Mouse (Mus musculus) left cerebral cortex, postnatal 36 days (tissue): Measurements from ENCODE around the gene Igsf6. TPM values are rescaled to one million over a fixed set of nuclear protein-coding genes. Genes with fewer than 3 reads are reported as not detected.

Experiments used
- DNase-seq, 2 experiments: peaks; one replicate each; pipeline ENCODE4 v3.0.0; 2021 to 2022; ENCODE audit warnings: low spot score in 2 of 2, mixed read lengths in 1 of 2
- intact Hi-C: fragments of 180-260 bp; cut with DNase I; formaldehyde crosslinking; loops from one replicate; pipeline ENCODE4 v1.15.1; 2025
- total RNA-seq, 2 experiments: library from RNA; stranded (reverse); gene quantifications; 2 replicates each; pipeline ENCODE4 v1.2.3; 2021

Igsf6 gene
- total RNA-seq, 2 experiments from 2014 or later: 0.15 to 0.54 TPM

GRCm38 (mm10) chr7:121018778-121019177, 55.6 kb downstream of the Igsf6 start:
- DNase-seq: no peak
- intact Hi-C loops: no loop called here

GRCm38 (mm10) chr7:121014486-121014885, 59.9 kb downstream of the Igsf6 start:
- intact Hi-C loops: no loop called here
- DNase-seq: no peak

Other genes starting within 250 kb of the Igsf6 start
- 10 to 100 TPM; 27.9 to 32.0 TPM for gene Eef2k, start 231.7 kb downstream of the Igsf6 start, total RNA-seq
- gene Polr3e, start 156.8 kb downstream of the Igsf6 start, total RNA-seq: 10 to 100 TPM; 27.8 to 28.0 TPM
- gene Cdr2, start 92.3 kb downstream of the Igsf6 start, total RNA-seq: 1 to 10 TPM; 7.9 TPM
- gene Mfsd13b, start 92.1 kb downstream of the Igsf6 start, total RNA-seq: under 1 TPM in 1 of 2 experiments, not detected in 1; 0.54 TPM
- gene Mettl9, start 40.1 kb downstream of the Igsf6 start, total RNA-seq: 10 to 100 TPM; 84.2 to 91.5 TPM
- 1 to 10 TPM in 1 of 2 experiments, under 1 TPM in 1; 0.25 to 1.1 TPM for gene Otoa, start 7.1 kb upstream of the Igsf6 start, total RNA-seq